Mouse (Mus musculus): ENCODE results near the gene 1700020L24Rik. TPM values are rescaled to one million over a fixed set of nuclear protein-coding genes. Genes with fewer than 3 reads are reported as not detected.

1700020L24Rik gene
- polyA plus RNA-seq, 1 experiment, result 1.5 TPM

GRCm38 (mm10) chr11:83442596-83443267 lies 5.3 kb downstream of the 1700020L24Rik start:
- peak; percentile 85 for TF ChIP-seq CTCF (IDR thresholded peaks at IDR 0.05; ENCODE audit: borderline replicate concordance, insufficient read depth, low read depth, low read length)
- TF ChIP-seq POLR2A (IDR thresholded peaks at IDR 0.05; ENCODE audit: borderline replicate concordance, insufficient read depth, low read length), result no peak
- WGBS, result 4% methylated on average over 29 of the region's 29 CpGs
- no peak overlapping the region for H3K27ac ChIP-seq (ENCODE audit: insufficient read depth, low read length)
- DNase-seq, result peak; percentile 80 to 86
- H3K4me3 ChIP-seq (replicated peaks; ENCODE audit: insufficient read depth, low read depth, low read length), result peak overlapping the region; percentile 56
- peaks cover 3% of the 10 kb centered on the region for H3K27me3 ChIP-seq (ENCODE audit: control insufficient read depth, insufficient read depth, low read length)
- H3K4me1 ChIP-seq (ENCODE audit: control insufficient read depth, insufficient read depth, low read length), result no peaks in the 10 kb centered on the region

DNA sequence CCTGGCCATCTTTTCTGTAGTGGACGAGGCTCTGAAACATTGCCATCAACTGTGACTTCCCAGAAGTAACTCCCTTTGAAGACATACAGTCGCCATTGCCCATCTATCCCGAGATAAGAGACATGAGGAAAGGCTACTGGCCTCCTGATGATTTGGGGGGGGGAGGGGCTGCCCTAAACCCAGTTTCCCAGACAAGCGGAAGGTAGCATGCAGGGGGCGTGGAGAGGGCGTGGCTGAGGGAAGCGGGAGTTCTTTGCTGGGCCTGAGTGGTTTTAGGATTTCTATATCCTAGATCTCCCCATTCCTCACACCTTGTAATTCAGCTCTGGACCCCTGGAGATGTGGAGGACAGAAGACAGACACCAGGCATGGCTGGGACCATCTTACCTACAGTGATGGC lies 6.3 kb downstream of the 1700020L24Rik start:
- Histone ChIP-seq H3K4me1 (ENCODE audit: control insufficient read depth, insufficient read depth, low read length) (no peaks in the 10 kb centered on the region), H3K27me3 (ENCODE audit: control insufficient read depth, insufficient read depth, low read length) (peaks cover 3% of the 10 kb centered on the region), H3K27ac (ENCODE audit: insufficient read depth, low read length) (no peak overlapping the region), H3K4me3 (replicated peaks; ENCODE audit: insufficient read depth, low read depth, low read length) (no peak overlapping the region)
- TF ChIP-seq CTCF (IDR thresholded peaks at IDR 0.05; ENCODE audit: borderline replicate concordance, insufficient read depth, low read depth, low read length) (no peak), POLR2A (IDR thresholded peaks at IDR 0.05; ENCODE audit: borderline replicate concordance, insufficient read depth, low read length) (no peak)
- WGBS, result 31% methylated on average over 7 of the region's 7 CpGs
- DNase-seq, result no peak

DNA sequence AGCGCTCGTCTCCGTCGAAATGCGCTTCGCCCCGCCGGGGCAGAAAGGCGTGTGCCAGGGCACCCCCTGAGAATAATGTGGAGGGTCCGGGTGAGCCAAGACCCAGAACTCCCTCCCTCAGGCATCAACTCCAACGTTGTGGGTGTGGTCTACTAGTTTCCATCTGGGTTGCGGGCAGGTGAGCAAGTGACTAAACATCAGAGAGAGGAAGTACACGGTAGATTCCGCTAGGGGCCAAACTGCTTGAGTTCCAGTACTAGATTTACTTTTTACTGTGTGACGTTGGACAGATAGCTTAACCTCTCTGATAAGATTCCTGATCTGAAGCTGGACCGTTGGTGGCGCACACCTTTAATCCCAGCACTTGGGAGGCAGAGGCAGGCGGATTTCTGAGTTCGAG lies 7.5 kb downstream of the 1700020L24Rik start:
- Histone ChIP-seq H3K4me3 (replicated peaks; ENCODE audit: insufficient read depth, low read depth, low read length) (peak overlapping the region; percentile 3), H3K27me3 (ENCODE audit: control insufficient read depth, insufficient read depth, low read length) (peaks cover 3% of the 10 kb centered on the region), H3K27ac (ENCODE audit: insufficient read depth, low read length) (no peak overlapping the region), H3K4me1 (ENCODE audit: control insufficient read depth, insufficient read depth, low read length) (no peaks in the 10 kb centered on the region)
- WGBS, result 35% methylated on average over 19 of the region's 19 CpGs
- DNase-seq, result no peak
- TF ChIP-seq POLR2A (IDR thresholded peaks at IDR 0.05; ENCODE audit: borderline replicate concordance, insufficient read depth, low read length), result no peak
- no peak for TF ChIP-seq CTCF (IDR thresholded peaks at IDR 0.05; ENCODE audit: borderline replicate concordance, insufficient read depth, low read depth, low read length)

DNA sequence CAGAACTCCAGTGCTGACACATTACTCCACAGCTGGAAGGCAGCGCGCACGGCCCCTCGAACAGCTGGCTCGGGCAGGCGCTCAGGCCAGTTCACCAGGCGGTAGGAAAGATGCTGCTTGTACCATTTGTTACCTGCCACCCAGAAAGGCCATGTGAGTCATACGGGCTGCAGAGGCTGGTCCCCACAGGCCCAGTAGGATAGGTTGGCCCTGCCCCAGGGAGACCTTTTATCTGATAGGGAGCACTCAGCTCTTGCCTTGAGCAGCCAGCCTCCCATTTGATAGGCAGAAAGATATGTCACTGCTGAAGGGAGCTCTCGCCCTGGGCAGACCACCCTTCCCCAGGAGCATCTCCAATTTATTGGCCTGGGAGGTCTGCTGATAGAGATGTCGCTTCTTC lies 10.1 kb downstream of the 1700020L24Rik start:
- H3K27ac ChIP-seq (ENCODE audit: insufficient read depth, low read length), result no peak overlapping the region
- WGBS, result 90% methylated on average over 10 of the region's 10 CpGs

DNA sequence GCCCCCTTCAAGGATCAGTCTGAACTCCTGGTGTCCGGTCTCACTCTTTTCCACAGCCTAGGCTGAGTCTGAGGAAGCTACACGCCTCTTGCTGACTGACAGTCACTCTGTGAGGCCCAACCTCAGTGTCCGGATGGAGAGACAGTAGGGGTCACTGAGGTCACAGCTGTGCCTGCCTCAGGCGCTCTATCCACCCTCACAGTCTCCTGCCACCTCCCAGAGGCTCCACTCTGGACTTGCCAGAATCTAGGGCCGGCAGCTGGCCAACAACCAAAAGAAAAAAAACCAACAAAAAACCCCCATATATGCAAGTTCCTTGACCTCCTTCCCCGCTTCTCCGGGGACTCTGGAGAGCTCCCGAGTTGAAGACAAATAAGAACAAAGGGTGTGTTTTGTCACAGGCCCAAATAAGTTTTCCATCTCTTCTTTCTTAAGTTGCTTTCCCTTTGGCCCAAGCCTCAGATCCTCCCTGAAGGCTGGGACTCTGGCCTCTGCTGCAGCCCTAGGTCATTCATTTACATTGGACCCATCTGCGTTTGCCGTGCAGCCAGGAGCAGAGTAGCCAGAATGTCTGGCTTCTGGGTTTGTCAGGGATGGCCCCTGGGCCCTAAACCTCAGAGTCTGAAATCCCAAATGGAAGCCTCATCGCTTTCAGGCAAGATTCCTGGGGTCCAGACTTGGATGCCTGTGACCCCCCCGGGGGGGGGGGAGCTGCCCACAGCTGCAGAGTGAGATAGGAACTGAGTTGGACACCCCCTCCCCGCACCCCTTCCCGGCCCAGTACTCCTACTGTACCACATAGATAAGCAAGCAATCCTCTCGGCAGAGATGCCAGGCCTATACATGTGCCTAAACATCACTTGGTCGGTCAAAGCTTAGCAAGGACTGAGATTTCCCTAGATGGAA lies 10.8 kb downstream of the 1700020L24Rik start:
- peaks cover 3% of the 10 kb centered on the region for H3K27me3 ChIP-seq (ENCODE audit: control insufficient read depth, insufficient read depth, low read length)
- 60% methylated on average over 16 of the region's 16 CpGs for WGBS
- TF ChIP-seq CTCF (IDR thresholded peaks at IDR 0.05; ENCODE audit: borderline replicate concordance, insufficient read depth, low read depth, low read length) (no peak), POLR2A (IDR thresholded peaks at IDR 0.05; ENCODE audit: borderline replicate concordance, insufficient read depth, low read length) (no peak)
- peaks cover 7% of the 10 kb centered on the region for H3K4me1 ChIP-seq (ENCODE audit: control insufficient read depth, insufficient read depth, low read length)
- no peak for DNase-seq
- no peak overlapping the region for H3K4me3 ChIP-seq (replicated peaks; ENCODE audit: insufficient read depth, low read depth, low read length)
- no peak overlapping the region for H3K27ac ChIP-seq (ENCODE audit: insufficient read depth, low read length)

More for the DNA sequence above, 10.1 kb downstream of the 1700020L24Rik start:
- Histone ChIP-seq H3K4me3 (replicated peaks; ENCODE audit: insufficient read depth, low read depth, low read length) (no peak overlapping the region), H3K4me1 (ENCODE audit: control insufficient read depth, insufficient read depth, low read length) (peaks cover 7% of the 10 kb centered on the region), H3K27me3 (ENCODE audit: control insufficient read depth, insufficient read depth, low read length) (peaks cover 3% of the 10 kb centered on the region)
- TF ChIP-seq CTCF (IDR thresholded peaks at IDR 0.05; ENCODE audit: borderline replicate concordance, insufficient read depth, low read depth, low read length) (no peak), POLR2A (IDR thresholded peaks at IDR 0.05; ENCODE audit: borderline replicate concordance, insufficient read depth, low read length) (no peak)
- DNase-seq, result no peak

DNA sequence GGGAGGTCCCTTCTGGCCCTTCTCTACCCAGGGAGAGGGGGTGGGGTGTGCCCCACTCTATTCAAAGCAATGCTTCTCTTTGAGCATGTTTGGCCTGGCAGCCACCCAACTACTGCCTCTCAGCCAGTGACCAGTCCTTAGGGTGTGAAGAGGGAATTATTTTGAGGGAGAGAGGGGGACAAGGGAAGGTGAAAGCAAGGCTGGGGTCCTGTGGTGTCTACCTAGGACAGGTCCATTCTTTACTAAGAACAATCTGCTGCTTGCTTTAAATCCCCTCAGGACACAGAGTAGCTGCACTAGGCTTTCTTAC lies 11.4 kb downstream of the 1700020L24Rik start:
- DNase-seq, result no peak
- TF ChIP-seq POLR2A (IDR thresholded peaks at IDR 0.05; ENCODE audit: borderline replicate concordance, insufficient read depth, low read length) (no peak), CTCF (IDR thresholded peaks at IDR 0.05; ENCODE audit: borderline replicate concordance, insufficient read depth, low read depth, low read length) (no peak)
- no peak overlapping the region for H3K4me3 ChIP-seq (replicated peaks; ENCODE audit: insufficient read depth, low read depth, low read length)
- peaks cover 3% of the 10 kb centered on the region for H3K27me3 ChIP-seq (ENCODE audit: control insufficient read depth, insufficient read depth, low read length)
- H3K27ac ChIP-seq (ENCODE audit: insufficient read depth, low read length), result no peak overlapping the region
- H3K4me1 ChIP-seq (ENCODE audit: control insufficient read depth, insufficient read depth, low read length), result peaks cover 7% of the 10 kb centered on the region

DNA sequence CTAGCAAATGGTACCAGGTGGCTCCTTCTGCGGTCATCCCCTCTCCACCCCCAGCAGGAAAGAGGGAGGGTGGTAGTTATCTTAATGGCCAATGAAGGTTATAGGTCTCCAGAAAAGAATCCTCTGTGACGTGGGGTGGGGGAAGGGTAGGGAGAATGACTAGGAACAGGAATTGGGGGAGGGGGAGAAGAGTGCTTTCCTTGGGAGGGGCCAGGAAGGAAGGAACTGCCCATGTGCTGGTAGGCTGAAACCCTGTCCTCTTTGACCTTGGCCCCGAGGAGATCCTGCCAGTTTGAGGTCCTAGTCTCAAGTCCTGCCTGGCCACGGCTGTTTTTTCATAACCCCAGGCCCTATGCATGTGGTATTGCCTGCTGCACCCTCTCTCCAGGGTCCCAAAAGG lies 11.8 kb downstream of the 1700020L24Rik start:
- peaks cover 7% of the 10 kb centered on the region for H3K4me1 ChIP-seq (ENCODE audit: control insufficient read depth, insufficient read depth, low read length)
- DNase-seq, result no peak
- H3K4me3 ChIP-seq (replicated peaks; ENCODE audit: insufficient read depth, low read depth, low read length), result no peak overlapping the region
- H3K27me3 ChIP-seq (ENCODE audit: control insufficient read depth, insufficient read depth, low read length), result peaks cover 3% of the 10 kb centered on the region
- WGBS, result 83% methylated on average over 4 of the region's 4 CpGs
- TF ChIP-seq POLR2A (IDR thresholded peaks at IDR 0.05; ENCODE audit: borderline replicate concordance, insufficient read depth, low read length), result no peak
- TF ChIP-seq CTCF (IDR thresholded peaks at IDR 0.05; ENCODE audit: borderline replicate concordance, insufficient read depth, low read depth, low read length), result no peak
- H3K27ac ChIP-seq (ENCODE audit: insufficient read depth, low read length), result no peak overlapping the region

GRCm38 (mm10) chr11:83450550-83450949 lies 13.1 kb downstream of the 1700020L24Rik start:
- TF ChIP-seq POLR2A (IDR thresholded peaks at IDR 0.05; ENCODE audit: borderline replicate concordance, insufficient read depth, low read length) (no peak), CTCF (IDR thresholded peaks at IDR 0.05; ENCODE audit: borderline replicate concordance, insufficient read depth, low read depth, low read length) (no peak)
- 34% methylated on average over 1 of the region's 1 CpGs for WGBS
- H3K4me3 ChIP-seq (replicated peaks; ENCODE audit: insufficient read depth, low read depth, low read length), result no peak overlapping the region
- peaks cover 7% of the 10 kb centered on the region for H3K4me1 ChIP-seq (ENCODE audit: control insufficient read depth, insufficient read depth, low read length)
- no peaks in the 10 kb centered on the region for H3K27me3 ChIP-seq (ENCODE audit: control insufficient read depth, insufficient read depth, low read length)
- no peak for DNase-seq
- H3K27ac ChIP-seq (ENCODE audit: insufficient read depth, low read length), result no peak overlapping the region
